Mouse (Mus musculus) forebrain, embryonic 13.5 days (tissue): ENCODE results near the gene Iqgap3. TPM values are rescaled to one million over a fixed set of nuclear protein-coding genes. Genes with fewer than 3 reads are reported as not detected.

ENCODE experiments used
- ATAC-seq: fragments of 200-750 bp; cut with Nextera tagmentation; 2 replicates; pipeline ENCODE4 v1.8.0; 2017
- H3K27ac ChIP-seq: fragments of 300-500 bp; sonication (generic); 2 replicates; pipeline ENCODE4 v1.5.1; 2015; ENCODE audit warnings: inconsistent platforms, mild to moderate bottlenecking, moderate library complexity
- H3K27me3 ChIP-seq: fragments of 300-500 bp; sonication (generic); 2 replicates; pipeline ENCODE4 v1.6.1; 2015; ENCODE audit warnings: mild to moderate bottlenecking, inconsistent platforms
- H3K36me3 ChIP-seq: fragments of 300-500 bp; sonication (generic); 2 replicates; pipeline ENCODE4 v1.6.1; 2015; ENCODE audit warnings: mild to moderate bottlenecking, inconsistent platforms; ENCODE audit not compliant: poor library complexity, severe bottlenecking
- H3K4me1 ChIP-seq: fragments of 300-500 bp; sonication (generic); 2 replicates; pipeline ENCODE4 v1.6.1; 2015; ENCODE audit warnings: inconsistent platforms
- H3K4me2 ChIP-seq: fragments of 300-500 bp; sonication (generic); 2 replicates; pipeline ENCODE4 v1.6.1; 2015; ENCODE audit warnings: inconsistent platforms, mild to moderate bottlenecking, moderate library complexity
- H3K4me3 ChIP-seq: fragments of 300-500 bp; sonication (generic); 2 replicates; pipeline ENCODE4 v1.5.1; 2015; ENCODE audit warnings: mild to moderate bottlenecking, inconsistent platforms
- H3K9ac ChIP-seq: fragments of 300-500 bp; sonication (generic); 2 replicates; pipeline ENCODE4 v1.6.1; 2015; ENCODE audit warnings: mild to moderate bottlenecking, inconsistent platforms
- H3K9me3 ChIP-seq: fragments of 300-500 bp; sonication (generic); replicated peaks from 2 replicates; pipeline ENCODE4 v1.6.1; 2016; ENCODE audit warnings: inconsistent platforms
- WGBS: fragments of 180-500 bp; shearing (Covaris S2); methylation state at CpG from one replicate; pipeline ENCODE4 v1.1.7; 2015; 5-methylcytosine and 5-hydroxymethylcytosine counted together
- polyA plus RNA-seq: library from polyadenylated mRNA; unstranded; fragments of >200 nt; fragmentation: Nextera tagmentation; extraction: Ambion mirVana; gene quantifications from 2 replicates; pipeline ENCODE4 v1.2.1, GENCODE M21; 2015

Gene Iqgap3
- polyA plus RNA-seq, 1 experiment from 2014 or later: 13.8 TPM

GRCm38 (mm10) chr3:88147866-88148265 is 66.1 kb downstream of the Iqgap3 start:
- H3K4me2 ChIP-seq: no peak overlapping the region
- H3K9ac ChIP-seq: no peak overlapping the region
- no peaks in the 10 kb centered on the region for H3K36me3 ChIP-seq
- 50% methylated on average over 1 of the region's 1 CpGs for WGBS
- H3K4me3 ChIP-seq: no peak overlapping the region
- peaks cover 100% of the 10 kb centered on the region for H3K4me1 ChIP-seq
- 0 out of 2 replicates have a peak overlapping the region, but pooled peaks have one; percentile 10 for H3K27ac ChIP-seq
- ATAC-seq: no peak
- H3K9me3 ChIP-seq: no peaks in the 10 kb centered on the region
- H3K27me3 ChIP-seq: no peaks in the 10 kb centered on the region

GRCm38 (mm10) chr3:88148354-88148753 is 66.6 kb downstream of the Iqgap3 start:
- H3K4me1 ChIP-seq: peaks cover 100% of the 10 kb centered on the region
- H3K9ac ChIP-seq: no peak overlapping the region
- H3K4me2 ChIP-seq: peak overlapping the region; percentile 19; the same call in 1 of the 2 replicates
- 91% methylated on average over 5 of the region's 5 CpGs for WGBS
- H3K9me3 ChIP-seq: no peaks in the 10 kb centered on the region
- no peak overlapping the region for H3K4me3 ChIP-seq
- no peaks in the 10 kb centered on the region for H3K27me3 ChIP-seq
- H3K36me3 ChIP-seq: no peaks in the 10 kb centered on the region
- no peak for ATAC-seq
- peak overlapping the region; percentile 94 for H3K27ac ChIP-seq

GRCm38 (mm10) chr3:88148776-88149509 is 67.2 kb downstream of the Iqgap3 start:
- Histone ChIP-seq H3K4me3 (no peak overlapping the region), H3K9ac (peak overlapping the region; percentile 54), H3K27me3 (no peaks in the 10 kb centered on the region), H3K36me3 (no peaks in the 10 kb centered on the region), H3K27ac (peak overlapping the region; percentile 94), H3K4me2 (peak overlapping the region; percentile 48), H3K9me3 (no peaks in the 10 kb centered on the region), H3K4me1 (peaks cover 96% of the 10 kb centered on the region)
- 64% methylated on average over 4 of the region's 4 CpGs for WGBS
- no peak for ATAC-seq

GRCm38 (mm10) chr3:88149510-88149974 is 67.8 kb downstream of the Iqgap3 start:
- ATAC-seq: no peak
- peak overlapping the region; percentile 48 for H3K4me2 ChIP-seq
- WGBS: 7% methylated on average over 6 of the region's 6 CpGs

GRCm38 (mm10) chr3:88150061-88150998 is 68.6 kb downstream of the Iqgap3 start:
- no peaks in the 10 kb centered on the region for H3K27me3 ChIP-seq
- H3K9ac ChIP-seq: peak overlapping the region; percentile 54
- H3K4me3 ChIP-seq: peak overlapping the region; percentile 13; the same call in 1 of the 2 replicates
- peaks cover 82% of the 10 kb centered on the region for H3K4me1 ChIP-seq
- H3K36me3 ChIP-seq: no peaks in the 10 kb centered on the region
- ATAC-seq: peak; percentile 62
- WGBS: 16% methylated on average over 13 of the region's 14 CpGs
- no peaks in the 10 kb centered on the region for H3K9me3 ChIP-seq
- peak overlapping the region; percentile 94 for H3K27ac ChIP-seq
- H3K4me2 ChIP-seq: peak overlapping the region; percentile 48

More at GRCm38 (mm10) chr3:88149510-88149974, 67.8 kb downstream of the Iqgap3 start:
- Histone ChIP-seq H3K9ac (peak overlapping the region; percentile 54), H3K9me3 (no peaks in the 10 kb centered on the region), H3K27me3 (no peaks in the 10 kb centered on the region), H3K4me3 (no peak overlapping the region), H3K36me3 (no peaks in the 10 kb centered on the region), H3K27ac (peak overlapping the region; percentile 94), H3K4me1 (peaks cover 90% of the 10 kb centered on the region)

GRCm38 (mm10) chr3:88150999-88151364 is 69.2 kb downstream of the Iqgap3 start:
- ATAC-seq: no peak
- WGBS: 60% methylated on average over 3 of the region's 3 CpGs
- no peak overlapping the region for H3K4me3 ChIP-seq

GRCm38 (mm10) chr3:88152056-88152455 is 70.3 kb downstream of the Iqgap3 start:
- peaks cover 16% of the 10 kb centered on the region for H3K36me3 ChIP-seq
- peak overlapping the region; percentile 54 for H3K9ac ChIP-seq
- H3K4me3 ChIP-seq: no peak overlapping the region
- peak; percentile 89 for ATAC-seq
- WGBS: 16% methylated on average over 3 of the region's 3 CpGs
- H3K27ac ChIP-seq: peak overlapping the region; percentile 94
- no peaks in the 10 kb centered on the region for H3K27me3 ChIP-seq
- peak overlapping the region; percentile 48 for H3K4me2 ChIP-seq
- no peaks in the 10 kb centered on the region for H3K9me3 ChIP-seq
- peaks cover 65% of the 10 kb centered on the region for H3K4me1 ChIP-seq

More at GRCm38 (mm10) chr3:88150999-88151364, 69.2 kb downstream of the Iqgap3 start:
- no peaks in the 10 kb centered on the region for H3K27me3 ChIP-seq
- no peaks in the 10 kb centered on the region for H3K9me3 ChIP-seq
- peaks cover 6% of the 10 kb centered on the region for H3K36me3 ChIP-seq
- peaks cover 76% of the 10 kb centered on the region for H3K4me1 ChIP-seq
- peak overlapping the region; percentile 54; the same call in 1 of the 2 replicates for H3K9ac ChIP-seq
- H3K27ac ChIP-seq: peak overlapping the region; percentile 94
- H3K4me2 ChIP-seq: peak overlapping the region; percentile 48

GRCm38 (mm10) chr3:88153290-88154011 is 71.7 kb downstream of the Iqgap3 start:
- H3K36me3 ChIP-seq: peaks cover 27% of the 10 kb centered on the region
- H3K4me1 ChIP-seq: peaks cover 59% of the 10 kb centered on the region
- H3K4me2 ChIP-seq: no peak overlapping the region
- no peak overlapping the region for H3K9ac ChIP-seq
- 91% methylated on average over 3 of the region's 3 CpGs for WGBS
- ATAC-seq: no peak
- no peak overlapping the region for H3K4me3 ChIP-seq
- H3K27ac ChIP-seq: peak overlapping the region; percentile 94
- H3K27me3 ChIP-seq: no peaks in the 10 kb centered on the region
- no peaks in the 10 kb centered on the region for H3K9me3 ChIP-seq

GRCm38 (mm10) chr3:88154236-88154635 is 72.5 kb downstream of the Iqgap3 start:
- Histone ChIP-seq H3K4me2 (no peak overlapping the region), H3K36me3 (peaks cover 35% of the 10 kb centered on the region), H3K27ac (no peak overlapping the region), H3K4me1 (peaks cover 51% of the 10 kb centered on the region), H3K27me3 (no peaks in the 10 kb centered on the region), H3K9ac (no peak overlapping the region), H3K9me3 (no peaks in the 10 kb centered on the region), H3K4me3 (no peak overlapping the region)
- WGBS: 81% methylated on average over 2 of the region's 2 CpGs
- no peak for ATAC-seq

GRCm38 (mm10) chr3:88156817-88157216 is 75.0 kb downstream of the Iqgap3 start:
- Histone ChIP-seq H3K9me3 (no peaks in the 10 kb centered on the region), H3K4me3 (no peak overlapping the region), H3K36me3 (peaks cover 61% of the 10 kb centered on the region), H3K27me3 (no peaks in the 10 kb centered on the region), H3K4me1 (peaks cover 25% of the 10 kb centered on the region), H3K27ac (no peak overlapping the region), H3K9ac (no peak overlapping the region), H3K4me2 (no peak overlapping the region)
- ATAC-seq: no peak

- peak overlapping the region; percentile 18; the same call in 1 of the 2 replicates for H3K4me2 ChIP-seq
- H3K27ac ChIP-seq: peak overlapping the region; percentile 35
- H3K9ac ChIP-seq: peak overlapping the region; percentile 34; the same call in 1 of the 2 replicates
- H3K27me3 ChIP-seq: no peaks in the 10 kb centered on the region
- 18% methylated on average over 23 of the region's 23 CpGs for WGBS
- peak; percentile 74 for ATAC-seq
- no peak overlapping the region for H3K4me3 ChIP-seq
- peaks cover 73% of the 10 kb centered on the region for H3K36me3 ChIP-seq
- H3K9me3 ChIP-seq: no peaks in the 10 kb centered on the region
- H3K4me1 ChIP-seq: peaks cover 19% of the 10 kb centered on the region
Observed at GRCm38 (mm10) chr3:88157771-88158597, 76.2 kb downstream of the Iqgap3 start.
